Mouse (Mus musculus): ENCODE data around the gene Syt13. TPM values are rescaled to one million over a fixed set of nuclear protein-coding genes. Genes with fewer than 3 reads are reported as not detected.

Syt13 gene
- polyA plus RNA-seq, 2 experiments, result 8.4 to 11.7 TPM

- no peak overlapping the region for H3K27ac ChIP-seq (replicated peaks; ENCODE audit: low read depth, low read length)
- no peak overlapping the region for H3K4me2 ChIP-seq (replicated peaks; ENCODE audit: low read depth, low read length, severe bottlenecking)
- H3K9ac ChIP-seq (ENCODE audit: low read depth, low read length, severe bottlenecking), result no peak overlapping the region
- 89% methylated on average over 8 of the region's 8 CpGs for WGBS
- H3K27me3 ChIP-seq (ENCODE audit: control insufficient read depth, insufficient read depth, low read length), result no peaks in the 10 kb centered on the region
- no peak overlapping the region for H3K4me3 ChIP-seq (replicated peaks; ENCODE audit: low read length)
- no peak for TF ChIP-seq POLR2A (IDR thresholded peaks at IDR 0.05; ENCODE audit: borderline replicate concordance, extremely low read depth, insufficient read depth, insufficient read length)
- no peak for DNase-seq (ENCODE audit: low spot score)
- no peaks in the 10 kb centered on the region for H3K9me3 ChIP-seq (ENCODE audit: control insufficient read depth, low read length)
- peaks cover 65% of the 10 kb centered on the region for H3K36me3 ChIP-seq (ENCODE audit: control insufficient read depth, insufficient read depth, low read length)
- ATAC-seq (ENCODE audit: low FRiP score, low read depth), result no peak
- peaks cover 12% of the 10 kb centered on the region for H3K4me1 ChIP-seq (ENCODE audit: control insufficient read depth, insufficient read depth, low read length)
These were observed 56.6 kb downstream of the Syt13 start for GRCm38 (mm10) chr2:92971536-92971935.

GRCm38 (mm10) chr2:92972071-92972470, 57.2 kb downstream of the Syt13 start:
- Histone ChIP-seq H3K27me3 (ENCODE audit: control insufficient read depth, insufficient read depth, low read length) (no peaks in the 10 kb centered on the region), H3K4me2 (replicated peaks; ENCODE audit: low read depth, low read length, severe bottlenecking) (no peak overlapping the region), H3K4me3 (replicated peaks; ENCODE audit: low read length) (no peak overlapping the region), H3K27ac (replicated peaks; ENCODE audit: low read depth, low read length) (no peak overlapping the region), H3K9me3 (ENCODE audit: control insufficient read depth, low read length) (no peaks in the 10 kb centered on the region), H3K36me3 (ENCODE audit: control insufficient read depth, insufficient read depth, low read length) (peaks cover 70% of the 10 kb centered on the region), H3K9ac (ENCODE audit: low read depth, low read length, severe bottlenecking) (no peak overlapping the region), H3K4me1 (ENCODE audit: control insufficient read depth, insufficient read depth, low read length) (peaks cover 12% of the 10 kb centered on the region)
- WGBS, result 91% methylated on average over 17 of the region's 17 CpGs
- ATAC-seq (ENCODE audit: low FRiP score, low read depth) (no peak), DNase-seq (ENCODE audit: low spot score) (no peak)
- TF ChIP-seq POLR2A (IDR thresholded peaks at IDR 0.05; ENCODE audit: borderline replicate concordance, extremely low read depth, insufficient read depth, insufficient read length), result no peak

- H3K9ac ChIP-seq (ENCODE audit: low read depth, low read length, severe bottlenecking), result no peak overlapping the region
- no peak for TF ChIP-seq POLR2A (IDR thresholded peaks at IDR 0.05; ENCODE audit: borderline replicate concordance, extremely low read depth, insufficient read depth, insufficient read length)
- H3K27ac ChIP-seq (replicated peaks; ENCODE audit: low read depth, low read length), result no peak overlapping the region
- H3K4me2 ChIP-seq (replicated peaks; ENCODE audit: low read depth, low read length, severe bottlenecking), result no peak overlapping the region
- peaks cover 85% of the 10 kb centered on the region for H3K36me3 ChIP-seq (ENCODE audit: control insufficient read depth, insufficient read depth, low read length)
- no peak for DNase-seq (ENCODE audit: low spot score)
- no peak overlapping the region for H3K4me3 ChIP-seq (replicated peaks; ENCODE audit: low read length)
- ATAC-seq (ENCODE audit: low FRiP score, low read depth), result no peak
- H3K27me3 ChIP-seq (ENCODE audit: control insufficient read depth, insufficient read depth, low read length), result no peaks in the 10 kb centered on the region
- no peaks in the 10 kb centered on the region for H3K9me3 ChIP-seq (ENCODE audit: control insufficient read depth, low read length)
- no peaks in the 10 kb centered on the region for H3K4me1 ChIP-seq (ENCODE audit: control insufficient read depth, insufficient read depth, low read length)
- 94% methylated on average over 20 of the region's 20 CpGs for WGBS
These were observed 58.7 kb downstream of the Syt13 start for GRCm38 (mm10) chr2:92973646-92974045.

DNA sequence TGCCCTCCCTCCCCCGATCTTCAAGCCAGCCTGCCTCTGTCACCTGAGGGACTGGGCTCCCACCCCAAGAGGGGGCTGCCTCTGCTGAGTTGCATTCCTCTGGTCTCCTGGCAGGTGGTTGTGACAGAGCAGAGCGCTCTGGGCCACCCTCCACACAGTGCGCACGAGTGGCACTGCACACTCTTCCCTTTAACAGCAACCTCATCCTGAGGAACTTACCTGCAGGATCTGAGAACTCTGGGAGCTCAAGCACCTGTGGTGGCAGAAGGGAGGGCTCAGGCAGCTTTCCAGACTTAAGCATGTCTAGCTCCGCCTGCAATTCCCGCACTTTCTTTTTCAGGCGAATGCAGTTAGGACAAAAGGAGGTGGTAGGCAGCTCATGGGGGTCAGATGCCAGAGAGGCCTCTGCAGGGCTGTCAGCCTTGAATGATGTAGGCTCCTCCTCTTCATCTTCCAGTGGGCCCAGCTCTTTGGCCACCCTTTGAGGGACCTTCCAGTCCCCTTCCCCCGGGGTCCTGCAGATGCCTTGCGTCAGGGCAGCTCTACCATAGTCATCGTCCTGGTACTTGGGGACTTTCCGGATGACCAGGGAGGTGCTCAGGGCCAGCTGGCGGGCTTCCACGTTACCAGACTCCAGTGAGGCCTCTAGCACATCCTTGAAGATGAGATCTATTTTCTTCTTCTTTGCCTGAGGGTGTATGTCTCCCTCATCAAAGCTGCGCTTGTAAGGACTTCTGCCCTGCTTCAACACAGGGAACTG, 60.3 kb downstream of the Syt13 start:
- WGBS, result 74% methylated on average over 14 of the region's 14 CpGs
- Histone ChIP-seq H3K27ac (replicated peaks; ENCODE audit: low read depth, low read length) (no peak overlapping the region), H3K27me3 (ENCODE audit: control insufficient read depth, insufficient read depth, low read length) (no peaks in the 10 kb centered on the region), H3K36me3 (ENCODE audit: control insufficient read depth, insufficient read depth, low read length) (peaks cover 88% of the 10 kb centered on the region), H3K4me1 (ENCODE audit: control insufficient read depth, insufficient read depth, low read length) (no peaks in the 10 kb centered on the region), H3K9ac (ENCODE audit: low read depth, low read length, severe bottlenecking) (no peak overlapping the region), H3K4me2 (replicated peaks; ENCODE audit: low read depth, low read length, severe bottlenecking) (no peak overlapping the region), H3K9me3 (ENCODE audit: control insufficient read depth, low read length) (no peaks in the 10 kb centered on the region), H3K4me3 (replicated peaks; ENCODE audit: low read length) (no peak overlapping the region)
- DNase-seq (ENCODE audit: low spot score), result no peak
- ATAC-seq (ENCODE audit: low FRiP score, low read depth), result no peak
- no peak for TF ChIP-seq POLR2A (IDR thresholded peaks at IDR 0.05; ENCODE audit: borderline replicate concordance, extremely low read depth, insufficient read depth, insufficient read length)

GRCm38 (mm10) chr2:92980165-92980564, 65.3 kb downstream of the Syt13 start:
- 89% methylated on average over 10 of the region's 10 CpGs for WGBS

More at GRCm38 (mm10) chr2:92980165-92980564, 65.3 kb downstream of the Syt13 start:
- Histone ChIP-seq H3K4me1 (ENCODE audit: control insufficient read depth, insufficient read depth, low read length) (0 out of 2 replicates have a peak, but pooled peaks cover 3% of the 10 kb centered on the region), H3K27me3 (ENCODE audit: control insufficient read depth, insufficient read depth, low read length) (no peaks in the 10 kb centered on the region), H3K9me3 (ENCODE audit: control insufficient read depth, low read length) (no peaks in the 10 kb centered on the region), H3K36me3 (ENCODE audit: control insufficient read depth, insufficient read depth, low read length) (peaks cover 68% of the 10 kb centered on the region), H3K4me2 (replicated peaks; ENCODE audit: low read depth, low read length, severe bottlenecking) (no peak overlapping the region), H3K4me3 (replicated peaks; ENCODE audit: low read length) (no peak overlapping the region), H3K9ac (ENCODE audit: low read depth, low read length, severe bottlenecking) (no peak overlapping the region), H3K27ac (replicated peaks; ENCODE audit: low read depth, low read length) (no peak overlapping the region)
- no peak for TF ChIP-seq POLR2A (IDR thresholded peaks at IDR 0.05; ENCODE audit: borderline replicate concordance, extremely low read depth, insufficient read depth, insufficient read length)
- ATAC-seq (ENCODE audit: low FRiP score, low read depth) (no peak), DNase-seq (ENCODE audit: low spot score) (no peak)

Data from limb, embryonic 14.5 days (tissue).